Mouse (Mus musculus) bone marrow, adult 2 months (tissue): ENCODE measurements around the gene Guca1a.

Experiments
- CTCF ChIP-seq: fragments of 200-500 bp; IDR thresholded peaks from 2 replicates; pipeline ENCODE4 v1.5.1; 2011; ENCODE audit warnings: low read length, control low read depth; ENCODE audit not compliant: control insufficient read depth, insufficient read depth
- POLR2A ChIP-seq: fragments of 200-500 bp; IDR thresholded peaks from 2 replicates; pipeline ENCODE4 v1.6.1; 2011; ENCODE audit warnings: low read depth, mild to moderate bottlenecking, control low read depth, low read length, borderline replicate concordance; ENCODE audit not compliant: control insufficient read depth

DNA sequence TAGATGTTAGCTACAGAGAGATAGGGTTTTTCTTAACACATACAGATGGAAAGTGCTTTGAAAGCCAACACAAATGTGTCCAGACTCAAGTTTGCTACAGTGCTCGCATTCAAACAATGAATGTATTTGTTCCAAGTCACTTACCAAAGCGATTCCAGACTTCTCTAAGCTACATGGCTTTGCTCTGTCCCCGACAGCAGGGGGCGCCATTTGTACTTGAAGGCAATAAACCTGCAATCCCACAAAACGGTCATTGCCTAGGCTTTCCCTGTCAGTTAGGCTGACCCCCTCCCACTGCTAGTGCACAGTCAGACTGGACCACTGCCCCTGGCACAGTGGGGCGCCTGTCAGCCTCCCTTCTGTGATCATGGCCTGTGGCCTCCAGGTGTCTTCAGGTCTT, 40.4 kb downstream of the Guca1a start:
- peak; percentile 73 for TF ChIP-seq CTCF
- TF ChIP-seq POLR2A: no peak
